Mouse (Mus musculus) left cerebral cortex, postnatal 10 days (tissue): ENCODE measurements at regions not wholly inside any gene's neighbourhood (a gene's known extent, or its start where the extent isn't known, plus 50 kb on each side); places are given as distances from the start of the nearest gene placed in this dataset.

Source experiments
- DNase-seq, 2 experiments: peaks; one replicate each; pipeline ENCODE4 v3.0.0; 2021 to 2022; ENCODE audit warnings: low spot score in 2 of 2, mixed read lengths in 1 of 2; ENCODE audit errors: extremely low spot score in 1 of 2
- intact Hi-C: fragments of 180-260 bp; cut with DNase I; formaldehyde crosslinking; loops from one replicate; pipeline ENCODE4 v1.15.1; 2025

DNA sequence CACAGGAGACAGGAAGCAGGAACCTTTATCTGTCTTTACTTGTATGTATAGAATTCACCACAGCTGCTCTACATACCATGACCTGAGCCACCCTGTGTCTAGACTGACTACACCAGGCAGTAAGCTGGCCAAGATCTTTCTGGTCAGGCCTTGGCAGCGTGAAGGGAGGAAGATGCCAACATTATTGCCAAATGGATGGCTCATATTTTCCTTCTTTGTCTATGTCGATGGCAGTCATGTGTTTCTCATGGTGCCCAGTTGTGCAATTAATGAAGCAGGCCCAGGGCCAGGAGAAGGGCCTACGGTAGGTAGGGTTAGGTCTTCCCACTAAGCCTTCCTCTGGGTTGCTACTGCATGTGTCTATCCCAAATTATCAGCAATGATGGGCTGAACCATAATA, 243.8 kb downstream of the Pik3r1 start:
- intact Hi-C loops = no loop called here
- DNase-seq = no peak

DNA sequence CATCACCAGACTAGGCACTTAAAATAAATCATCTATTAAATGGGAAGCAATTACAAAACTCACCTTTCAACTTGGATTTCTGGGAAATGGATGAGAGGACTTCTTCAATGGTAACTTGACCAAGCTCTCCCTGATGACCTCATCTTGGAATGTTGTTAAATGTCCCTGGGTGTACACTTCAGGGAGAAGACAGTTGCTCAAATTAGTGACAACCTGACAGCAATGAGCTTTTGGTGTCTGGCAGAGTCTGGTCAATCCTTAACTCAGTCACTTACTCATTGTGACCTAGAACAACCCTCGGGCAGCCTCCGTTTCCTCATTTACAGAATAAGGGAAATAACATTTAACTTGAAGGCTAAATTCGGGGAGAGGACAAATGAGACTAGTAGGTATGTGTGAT, 244.5 kb downstream of the Pik3r1 start:
- no peak for DNase-seq
- intact Hi-C loops = no loop called here

DNA sequence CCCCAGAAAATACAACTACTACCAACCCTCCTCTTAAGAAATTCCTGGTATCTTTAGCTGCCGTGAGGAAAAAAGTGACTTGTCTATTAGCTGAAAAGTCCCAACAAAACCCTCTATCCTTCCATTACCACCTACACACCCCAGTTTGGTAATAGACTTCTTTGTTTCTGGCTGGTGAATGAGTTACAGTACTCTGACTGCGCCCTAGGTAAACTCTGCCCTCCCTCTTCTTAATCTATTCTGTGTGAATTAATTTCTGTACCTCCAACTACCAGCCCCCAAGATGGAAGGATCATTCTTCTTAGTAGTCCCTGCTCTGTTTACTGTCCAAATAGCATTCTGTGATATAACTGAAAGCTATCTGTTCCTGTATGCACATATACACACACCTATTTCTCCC, 245.4 kb downstream of the Pik3r1 start:
- DNase-seq = no peak
- intact Hi-C loops = no loop called here

GRCm38 (mm10) chr13:101513354-101513753, 254.7 kb downstream of the Pik3r1 start:
- DNase-seq = no peak
- intact Hi-C loops = loop anchor here (5.0 kb wide), 1 partner anchor 179 kb away; no protein-coding TSS in a partner anchor

DNA sequence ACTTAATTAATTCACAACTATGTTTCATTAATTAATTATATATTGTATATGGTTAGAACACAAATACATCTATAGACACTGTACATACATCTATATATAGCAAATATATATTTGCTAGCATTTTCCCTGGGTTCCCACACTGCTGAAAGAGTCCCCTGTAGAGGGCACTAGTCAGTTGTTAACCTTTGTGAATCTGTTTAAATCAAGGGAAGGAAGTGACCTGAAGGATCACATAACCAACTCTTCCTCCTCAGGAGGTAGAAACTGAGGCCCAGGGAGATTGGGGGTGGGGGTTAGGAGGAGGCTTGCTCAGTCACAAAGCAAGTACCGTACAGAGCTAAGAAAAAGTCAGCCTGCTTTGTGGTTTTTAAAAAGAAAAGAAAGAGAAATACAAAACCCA, 258.1 kb downstream of the Pik3r1 start:
- no peak for DNase-seq
- intact Hi-C loops = loop anchor here (5.0 kb wide), 1 partner anchor 182 kb away; no protein-coding TSS in a partner anchor

- no peak for DNase-seq
- intact Hi-C loops = no loop called here
Measured at GRCm38 (mm10) chr13:101508331-101508730, 259.7 kb downstream of the Pik3r1 start.

DNA sequence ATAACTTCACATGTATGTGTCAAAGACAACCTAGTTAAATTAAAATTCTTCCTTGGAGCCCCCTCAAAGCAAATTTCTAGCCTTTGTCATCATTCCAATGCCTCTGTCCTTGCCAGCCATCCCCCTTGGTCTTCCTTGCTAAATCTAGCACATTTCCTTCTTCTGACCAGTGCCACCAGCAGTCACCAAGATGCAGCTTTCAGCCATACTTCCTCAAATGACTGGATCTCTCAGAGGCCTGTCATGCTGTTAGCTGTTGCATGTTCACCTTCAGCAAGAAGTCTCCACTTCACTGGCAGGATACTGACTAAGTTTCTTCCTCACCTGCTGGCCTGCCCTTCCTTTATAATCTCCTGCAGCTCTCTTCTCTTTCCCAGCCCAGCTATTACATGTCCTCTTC, 261.3 kb downstream of the Pik3r1 start:
- DNase-seq = no peak
- intact Hi-C loops = no loop called here

- intact Hi-C loops = no loop called here
- no peak for DNase-seq
Measured at GRCm38 (mm10) chr13:101505054-101505453, 263.0 kb downstream of the Pik3r1 start.

- intact Hi-C loops = no loop called here
- DNase-seq = no peak
Measured at GRCm38 (mm10) chr13:101504241-101504640, 263.8 kb downstream of the Pik3r1 start.

- no peak for DNase-seq
- intact Hi-C loops = no loop called here
Measured at GRCm38 (mm10) chr13:101501845-101502284, 266.2 kb downstream of the Pik3r1 start.

GRCm38 (mm10) chr13:101501061-101501460, 267.0 kb downstream of the Pik3r1 start:
- intact Hi-C loops = no loop called here
- DNase-seq = no peak

DNA sequence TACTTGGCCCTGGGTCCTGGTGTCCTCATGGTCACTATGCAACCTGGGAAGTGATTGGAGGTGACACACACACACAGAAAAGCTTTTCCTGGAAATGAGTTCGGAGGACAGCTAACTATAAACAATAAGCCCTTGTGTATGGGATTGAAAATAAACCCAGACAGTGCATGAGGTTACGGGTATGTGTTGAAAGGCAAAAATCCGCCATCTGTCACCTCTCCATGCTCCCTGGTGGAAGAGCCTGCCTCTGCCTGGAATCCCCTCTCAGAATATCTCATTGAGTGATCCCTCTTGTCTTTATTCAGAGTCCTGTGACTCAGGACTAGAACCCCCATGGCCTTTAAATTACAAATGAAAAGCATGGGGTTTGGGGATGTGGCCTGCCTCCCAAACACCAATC, 276.2 kb downstream of the Pik3r1 start:
- DNase-seq = no peak
- intact Hi-C loops = loop anchor here (5.0 kb wide), 1 partner anchor 275 kb away; no protein-coding TSS in a partner anchor

DNA sequence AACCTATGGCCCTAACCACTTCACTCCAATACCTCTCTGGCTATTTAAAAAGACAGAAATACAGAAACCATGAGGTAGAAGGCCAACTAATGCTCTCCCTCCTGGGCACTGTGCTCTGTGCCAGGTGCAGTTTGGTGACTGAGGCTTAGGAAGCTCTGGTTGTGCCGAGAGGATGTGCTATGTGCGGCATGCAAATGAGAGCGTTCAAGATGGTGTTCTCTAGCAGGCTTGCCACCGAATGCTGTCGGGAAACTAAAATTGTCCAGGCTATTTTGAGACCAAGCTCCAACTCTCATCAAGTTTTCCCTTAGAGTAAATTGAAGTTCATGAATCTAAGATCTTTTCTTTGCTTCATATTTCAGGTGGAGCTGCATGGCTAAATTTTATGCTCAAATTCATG, 277.1 kb downstream of the Pik3r1 start:
- intact Hi-C loops = loop anchor here (5.0 kb wide), 1 partner anchor 274 kb away; no protein-coding TSS in a partner anchor

DNA sequence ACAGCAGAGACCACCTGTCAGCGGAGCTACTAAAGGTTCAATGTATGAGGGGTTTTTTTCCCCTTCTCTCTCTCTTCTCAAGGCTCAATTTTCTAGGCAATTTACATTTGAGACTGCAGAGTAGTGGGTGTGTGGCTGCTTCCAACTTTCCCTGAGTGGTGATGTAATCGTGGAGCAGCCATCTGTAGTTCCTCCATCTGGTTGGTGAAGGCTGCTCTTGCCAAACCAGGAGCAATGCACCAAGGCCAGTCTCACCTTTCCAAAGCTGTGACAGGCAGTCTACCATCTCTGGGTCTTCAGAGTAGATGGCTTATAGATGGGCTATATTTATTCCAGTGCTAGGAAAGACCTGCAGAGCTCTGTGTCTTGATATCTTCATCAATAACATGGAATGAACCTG, 280.4 kb downstream of the Pik3r1 start:
- intact Hi-C loops = no loop called here
- DNase-seq = no peak

More for the DNA sequence above, 277.1 kb downstream of the Pik3r1 start:
- DNase-seq = peak; percentile 31 to 59

GRCm38 (mm10) chr13:101485823-101486222, 282.2 kb downstream of the Pik3r1 start:
- intact Hi-C loops = no loop called here
- no peak for DNase-seq

DNA sequence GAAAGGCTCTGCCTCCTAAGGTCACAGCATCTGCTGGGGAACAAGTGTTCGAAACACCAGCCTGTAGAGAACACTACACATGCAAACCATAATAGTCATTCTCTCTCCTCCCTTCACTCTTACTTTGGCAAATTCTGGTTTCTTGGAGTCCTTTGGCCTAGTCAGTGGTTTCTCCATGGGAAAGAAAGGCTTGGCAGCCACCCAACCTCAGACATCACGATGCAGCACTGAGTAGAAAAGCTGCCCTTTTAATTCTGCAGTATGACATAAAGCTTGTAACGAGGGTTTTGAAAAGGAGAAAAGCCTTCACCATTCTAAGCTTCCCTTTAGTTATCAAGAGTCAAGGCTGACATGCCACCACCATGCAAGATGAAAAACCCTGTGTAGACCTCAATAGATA, 284.2 kb downstream of the Pik3r1 start:
- peak in 1 of 2 experiments; percentile 36 for DNase-seq
- intact Hi-C loops = no loop called here

DNA sequence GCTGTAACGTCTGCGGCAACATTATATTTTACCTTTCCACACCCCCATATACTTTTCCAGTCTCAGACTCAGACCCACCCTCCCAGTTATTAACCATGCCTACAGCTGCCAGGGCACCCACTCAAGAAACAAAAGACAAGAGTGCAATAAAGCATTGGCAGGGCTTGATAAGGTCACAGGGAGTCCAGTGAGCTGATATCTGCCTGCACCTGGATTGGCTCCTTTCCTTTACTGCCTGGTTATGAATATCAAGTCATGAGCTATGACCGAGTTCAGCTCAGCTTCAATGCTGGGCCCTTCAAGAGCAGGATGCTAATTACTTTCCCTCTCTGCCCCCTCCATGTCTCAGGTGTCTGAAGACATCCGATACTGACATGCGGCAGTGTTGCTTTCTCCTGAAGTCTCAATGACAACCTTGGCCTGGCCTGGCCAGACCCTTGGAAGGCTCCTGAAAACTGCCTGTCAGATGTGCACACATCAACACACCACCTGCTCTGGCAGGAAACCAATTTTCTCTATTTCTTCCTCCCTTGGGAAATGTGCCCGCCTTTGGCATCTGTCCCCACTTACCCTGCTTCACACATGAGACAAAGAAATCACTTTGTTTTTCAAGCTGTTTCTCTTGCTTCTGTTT, 286.3 kb downstream of the Pik3r1 start:
- intact Hi-C loops = no loop called here

DNA sequence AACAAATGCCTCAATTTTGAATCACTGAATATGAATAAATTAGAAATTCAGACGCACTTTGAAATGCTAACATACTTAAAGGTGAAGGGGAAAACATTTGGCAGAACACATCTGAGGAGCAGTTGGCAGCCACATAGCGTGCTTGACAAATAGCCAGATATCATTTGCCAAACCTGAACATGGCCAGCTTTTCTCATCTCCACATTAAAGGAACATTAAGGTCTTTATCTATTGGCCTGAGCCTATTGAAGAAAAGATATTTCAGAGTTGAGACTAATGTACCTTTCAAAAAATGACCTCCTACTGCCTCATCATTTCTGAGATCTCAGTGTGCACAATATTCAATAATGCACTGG, 288.7 kb downstream of the Pik3r1 start:
- no peak for DNase-seq
- intact Hi-C loops = no loop called here

More for the DNA sequence above, 286.3 kb downstream of the Pik3r1 start:
- no peak for DNase-seq

- no peak for DNase-seq
- intact Hi-C loops = no loop called here
Measured at GRCm38 (mm10) chr13:101478608-101479296, 289.3 kb downstream of the Pik3r1 start.

- no peak for DNase-seq
- intact Hi-C loops = no loop called here
Measured at GRCm38 (mm10) chr13:101473349-101473748, 294.7 kb downstream of the Pik3r1 start.
